Comparison of ENCODE assay signal across 13 mouse cellular contexts in genomic region chr4:76292733-76293357, GRCm38 (mm10).
"Had no signal": no experiment of that assay in that cellular context is flagged by ENCODE, and none has a peak within 500 bp of the region (broad histone marks: within the 10 kb centered on the region; RNA-seq: fewer than 3 reads in every experiment).

No protein-coding gene starts in this region.

- H3K9me3 ChIP-seq: limb, embryonic 13.5 days; liver, embryonic 15.5 days; stomach, embryonic 15.5 days had no signal

- H3K4me1 ChIP-seq: liver, embryonic 15.5 days; megakaryocyte, embryonic 14.5 days; stomach, embryonic 15.5 days had no signal

- H3K4me2 ChIP-seq: limb, embryonic 13.5 days; liver, embryonic 11.5 days; liver, embryonic 15.5 days; midbrain, embryonic 11.5 days; stomach, embryonic 15.5 days had no signal

- H3K27me3 ChIP-seq: limb, embryonic 13.5 days; liver, embryonic 15.5 days; megakaryocyte, embryonic 14.5 days; stomach, embryonic 15.5 days had no signal

- H3K9ac ChIP-seq: limb, embryonic 13.5 days; liver, embryonic 15.5 days; stomach, embryonic 15.5 days had no signal

- H3K4me3 ChIP-seq: limb, embryonic 13.5 days; liver, embryonic 15.5 days; megakaryocyte, embryonic 14.5 days; stomach, embryonic 15.5 days had no signal

- H3K27ac ChIP-seq: limb, embryonic 13.5 days; liver, embryonic 15.5 days; macrophage; stomach, embryonic 15.5 days had no signal

- H3K36me3 ChIP-seq: limb, embryonic 13.5 days; liver, embryonic 15.5 days; stomach, embryonic 15.5 days had no signal

- ATAC-seq: intestine, postnatal 0 days had no signal

- DNase-seq: kidney, adult 8-10 months; kidney, postnatal 25 days; right cerebral cortex, postnatal 14 days; thymus, adult 2 months; thymus, postnatal 25 days had no signal
